10 mouse cellular contexts compared by ENCODE assay signal in genomic region chr3:14782365-14782764, GRCm38 (mm10). TPM values are rescaled to one million over a fixed set of nuclear protein-coding genes. Genes with fewer than 3 reads are reported as not detected.
DNase-seq lines count a peak whose midpoint lies in the region; TF ChIP-seq lines count a peak whose summit lies in the region.
"Not testable (repeated sequence)": the region's sequence is repeated elsewhere in the genome, so short reads cannot be mapped to it uniquely, and the experiment has no call there.
"Had no signal": no experiment of that assay in that cellular context is flagged by ENCODE, and none has a peak within 500 bp of the region (broad histone marks: within the 10 kb centered on the region; RNA-seq: fewer than 3 reads in every experiment).

No protein-coding gene starts in this region.

- not testable (repeated sequence) for H3ac ChIP-seq in myocyte (ENCODE audit: control insufficient read depth, insufficient read length)

- DNase-seq in MEL (ENCODE audit: low read depth, low spot score), result peak; percentile 12
- DNase-seq in gastrocnemius, adult 2 months, result peak; percentile 53
- DNase-seq in kidney, adult 9 months, result peak; percentile 45

- not testable (repeated sequence) for TF ChIP-seq RAD21 in MEL (IDR thresholded peaks at IDR 0.05; ENCODE audit: low read depth, low read length)

- H3K9ac ChIP-seq in MEL (ENCODE audit: control insufficient read depth, low read depth, low read length, poor library complexity, severe bottlenecking), result not testable (repeated sequence)

- peaks cover 47 to 58% of the 10 kb centered on the region in 2 experiments for H3K36me3 ChIP-seq in MEL (ENCODE audit: control insufficient read depth in 1 of 2, insufficient read depth in 2 of 2, low read length in 2 of 2)
- H3K36me3 ChIP-seq in myocyte (ENCODE audit: control insufficient read depth, insufficient read depth), result not testable (repeated sequence)

- not testable (repeated sequence) for H3K4me1 ChIP-seq in MEL (ENCODE audit: control insufficient read depth in 1 of 2, insufficient read depth in 2 of 2, low read length in 2 of 2)

- H3K27ac ChIP-seq in MEL (ENCODE audit: control insufficient read depth, low read depth, low read length), result not testable (repeated sequence)
- H3K27ac ChIP-seq in gastrocnemius, adult 2 months, result peak overlapping the region; percentile 13; the same call in 1 of the 2 replicates

- TF ChIP-seq POLR2A in MEL (IDR thresholded peaks at IDR 0.05; ENCODE audit: control insufficient read depth in 1 of 2, insufficient read depth in 1 of 2, low read depth in 1 of 2, low read length in 2 of 2, poor library complexity in 1 of 2), result peak in 1 of 2 experiments; percentile 21; a peak in 1 of 4 replicates
- not testable (repeated sequence) for TF ChIP-seq POLR2A in myocyte (IDR thresholded peaks at IDR 0.05; ENCODE audit: insufficient read length, low read depth)

- H3K9me3 ChIP-seq in MEL (replicated peaks; ENCODE audit: insufficient read depth, low read length), result not testable (repeated sequence)

- peak overlapping the region; percentile 36 for H3K4me2 ChIP-seq in myocyte (ENCODE audit: low read depth)

- H3K4me3 ChIP-seq in MEL (ENCODE audit: control insufficient read depth in 1 of 2, insufficient read depth in 1 of 2, low read depth in 2 of 2, low read length in 2 of 2); gastrocnemius, adult 2 months; myocyte: not testable (repeated sequence)

- peaks cover 27% of the 10 kb centered on the region for H3K79me2 ChIP-seq in MEL (ENCODE audit: control insufficient read depth, insufficient read depth, low read length, poor library complexity)
- H3K79me2 ChIP-seq in myocyte (ENCODE audit: control insufficient read depth, insufficient read depth), result not testable (repeated sequence)

- intact Hi-C loops in gastrocnemius, adult 2 months (cut with DNase I), result not testable (repeated sequence)

- TF ChIP-seq CTCF in MEL (IDR thresholded peaks at IDR 0.05 in 2 of 3, conservative IDR thresholded peaks at IDR 0.05 in 1 of 3; ENCODE audit: control insufficient read depth in 1 of 3, insufficient read depth in 1 of 3, low read depth in 2 of 3, low read length in 3 of 3, poor library complexity in 1 of 3, severe bottlenecking in 1 of 3); gastrocnemius, adult 2 months (IDR thresholded peaks at IDR 0.05): not testable (repeated sequence)

- H3K27me3 ChIP-seq in MEL (ENCODE audit: control insufficient read depth in 1 of 2, insufficient read depth in 2 of 2, low read length in 2 of 2); myocyte (ENCODE audit: control insufficient read depth, insufficient read depth, insufficient read length): not testable (repeated sequence)

- TF ChIP-seq EP300 in MEL (IDR thresholded peaks at IDR 0.05; ENCODE audit: low read depth in 1 of 2, low read length in 2 of 2), result not testable (repeated sequence)

TF ChIP-seq in myocyte, 11 proteins besides CTCF, POLR2A, EP300 and RAD21:
- peak in 1 of 3 experiments; percentile 4 for TF ChIP-seq MYOG (IDR thresholded peaks at IDR 0.05; ENCODE audit: control insufficient read depth in 1 of 3, insufficient read depth in 1 of 3, insufficient read length in 2 of 3, low read depth in 2 of 3)
- peak; percentile 55 to 68 (median 60) for TF ChIP-seq MYOD1 (IDR thresholded peaks at IDR 0.05; ENCODE audit: control insufficient read depth in 1 of 3, insufficient read length in 2 of 3, low read depth in 2 of 3)

RNA-seq across cellular contexts. Expression of gene Car1, which starts 25.8 kb away (rescaled TPM):
- 3,564 and 4,374 TPM in 2 replicates for total RNA-seq in MEL (2012; rRNA removed)
- polyA plus RNA-seq in MEL (2012; ENCODE audit: insufficient read depth in 1 of 2, insufficient read length in 2 of 2, low read depth in 1 of 2, low replicate concordance in 2 of 2, missing spikeins in 1 of 2), result 1,000 to 10,000 TPM; 1,720 to 6,361 TPM
- under 1 TPM; 0.20 to 0.45 TPM for total RNA-seq in gastrocnemius, adult 2 months (2021)
- polyA plus RNA-seq in myocyte (2012; fragmentation: generic; extraction: Trizol), result 0.12 TPM
- total RNA-seq: adrenal gland, postnatal 25 days had no signal
- polyA plus RNA-seq: brain, embryonic 14.5 days; CD4-positive, CD25-positive, alpha-beta regulatory T cell, adult 4 months; forebrain, embryonic 12.5 days; forebrain, embryonic 14.5 days; forebrain, embryonic 16.5 days had no signal

Comparison
In these comparisons a context has a peak if more than half of its experiments do, and no peak if none do; other contexts are left out.
1. RNA of gene Car1, which starts 25.8 kb away (total RNA-seq): 3,564 to 4,374 TPM in MEL; 0.20 to 0.45 TPM in gastrocnemius, adult 2 months; every median in the first group is over 1,000 times any median in the second.
2. Peak in every context shown above with its lines, with median percentiles within 50 percentile points of each other: DNase-seq.